Mouse (Mus musculus): ENCODE measurements at regions not wholly inside any gene's neighbourhood (a gene's known extent, or its start where the extent isn't known, plus 50 kb on each side); places are given as distances from the start of the nearest gene placed in this dataset.
A peak's percentile ranks its signal among the peaks of the same experiment; 100 is the strongest.

DNA sequence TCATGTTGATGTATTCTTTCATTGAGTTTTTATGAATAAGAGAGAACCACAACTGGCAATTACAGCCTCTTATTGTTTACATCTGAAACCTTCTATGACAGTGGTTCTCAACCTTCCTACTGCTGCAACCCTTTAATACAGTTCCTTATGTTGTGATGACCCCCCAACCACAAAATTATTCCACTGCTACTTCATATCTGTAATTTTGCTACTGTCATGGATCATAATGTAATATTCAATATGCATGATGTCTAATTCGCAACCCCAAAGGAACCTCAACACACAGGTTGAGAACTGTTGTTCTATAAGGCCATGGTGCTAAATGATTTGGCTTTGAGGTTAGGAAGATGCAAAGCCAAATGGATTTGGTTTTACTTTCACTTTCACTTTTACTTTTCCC, 227.9 kb upstream of the Zic4 start:
- no peak for TF ChIP-seq CTCF (conservative IDR thresholded peaks at IDR 0.05)
- no peak overlapping the region; the same call in 1 of the 2 replicates for H3K4me3 ChIP-seq
- peak overlapping the region; percentile 9; the same call in 1 of the 2 replicates for H3K27ac ChIP-seq
- no peak for DNase-seq (ENCODE audit: low spot score in 2 of 2)

DNA sequence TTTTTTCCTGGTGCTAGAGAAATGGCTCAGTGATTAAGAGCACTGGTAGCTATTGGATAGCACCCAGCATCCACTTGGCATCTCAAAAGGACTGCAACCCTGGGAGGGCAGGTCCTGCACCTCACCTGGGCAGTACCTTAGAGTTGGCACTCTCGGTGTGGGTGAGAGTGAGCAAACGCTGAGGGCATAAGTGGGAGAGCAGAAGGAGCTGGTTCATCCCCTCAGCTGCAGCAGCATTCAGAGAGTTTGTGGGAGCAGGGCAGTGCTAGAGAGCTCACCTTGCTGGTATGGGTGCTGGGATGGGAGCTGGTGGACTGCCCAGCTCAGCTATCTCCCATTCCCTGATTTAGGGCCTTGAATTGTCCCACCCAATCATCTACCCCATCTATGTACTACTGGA, 227.1 kb upstream of the Zic4 start:
- no peak overlapping the region for H3K4me3 ChIP-seq
- DNase-seq (ENCODE audit: low spot score in 2 of 2), result no peak
- H3K27ac ChIP-seq, result no peak overlapping the region
- TF ChIP-seq CTCF (conservative IDR thresholded peaks at IDR 0.05), result no peak

DNA sequence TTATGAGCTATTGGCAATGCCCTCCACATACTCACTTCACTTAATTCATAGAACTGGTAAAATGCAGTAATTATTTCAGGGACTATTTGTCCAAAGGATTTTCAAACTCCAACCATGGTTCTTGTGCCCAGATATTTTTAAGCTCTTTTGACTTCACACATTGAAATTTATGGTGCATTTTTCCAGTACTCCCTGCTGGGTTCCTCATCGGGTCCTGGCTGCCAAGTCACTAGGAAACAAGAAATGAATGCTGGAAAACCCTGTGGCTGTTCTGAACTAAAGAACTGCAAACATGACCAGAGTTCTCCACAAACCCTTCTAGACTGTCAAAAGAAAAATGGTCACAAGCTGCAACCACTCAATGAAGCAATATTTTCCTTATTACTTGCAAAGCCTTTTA, 221.6 kb upstream of the Zic4 start:
- DNase-seq (ENCODE audit: low spot score in 2 of 2), result no peak
- no peak overlapping the region for H3K27ac ChIP-seq
- no peak overlapping the region for H3K4me3 ChIP-seq
- TF ChIP-seq CTCF (conservative IDR thresholded peaks at IDR 0.05), result no peak

DNA sequence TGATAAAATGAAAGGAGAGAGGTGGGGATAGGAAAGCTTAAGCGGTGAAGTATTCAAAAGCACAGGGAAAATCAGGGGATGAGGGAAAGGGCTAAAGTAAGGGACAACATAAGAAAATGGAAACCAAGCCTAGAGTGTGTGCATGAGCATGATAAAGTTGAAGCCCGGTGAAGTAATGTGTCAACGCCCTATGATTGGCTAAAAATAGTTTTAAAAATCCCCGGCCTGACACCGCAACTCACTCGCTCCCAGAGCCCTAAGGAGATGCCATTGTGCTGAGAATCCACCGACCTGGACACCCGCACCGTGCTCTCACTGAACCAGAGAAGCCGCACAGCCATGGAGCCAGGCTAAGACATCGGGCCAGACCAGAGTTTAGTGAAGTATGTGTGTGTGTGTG, 210.3 kb upstream of the Zic4 start:
- TF ChIP-seq CTCF (conservative IDR thresholded peaks at IDR 0.05), result no peak
- no peak for DNase-seq (ENCODE audit: low spot score in 2 of 2)
- H3K4me3 ChIP-seq, result no peak overlapping the region
- no peak overlapping the region for H3K27ac ChIP-seq

DNA sequence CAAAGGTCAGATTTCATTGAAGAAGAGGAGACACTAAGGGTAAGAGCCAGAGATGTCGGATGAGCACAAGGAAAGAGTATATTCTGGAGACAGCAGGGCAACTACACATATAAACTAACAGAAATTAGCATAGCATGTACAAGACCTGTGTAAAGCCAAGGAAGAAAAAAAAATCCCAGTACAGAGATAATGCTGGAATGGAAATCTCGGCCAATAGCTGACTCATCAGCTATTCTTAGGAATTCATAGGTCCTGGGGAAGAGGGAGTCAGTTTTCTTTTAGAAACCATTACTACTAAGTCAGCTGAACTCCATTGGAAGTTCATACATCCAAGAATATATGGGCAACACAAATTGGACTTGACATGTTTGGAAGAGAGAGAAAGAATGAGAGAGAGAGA, 202.9 kb upstream of the Zic4 start:
- no peak for TF ChIP-seq CTCF (conservative IDR thresholded peaks at IDR 0.05)
- no peak for DNase-seq (ENCODE audit: low spot score in 2 of 2)
- H3K4me3 ChIP-seq, result no peak overlapping the region
- H3K27ac ChIP-seq, result no peak overlapping the region

DNA sequence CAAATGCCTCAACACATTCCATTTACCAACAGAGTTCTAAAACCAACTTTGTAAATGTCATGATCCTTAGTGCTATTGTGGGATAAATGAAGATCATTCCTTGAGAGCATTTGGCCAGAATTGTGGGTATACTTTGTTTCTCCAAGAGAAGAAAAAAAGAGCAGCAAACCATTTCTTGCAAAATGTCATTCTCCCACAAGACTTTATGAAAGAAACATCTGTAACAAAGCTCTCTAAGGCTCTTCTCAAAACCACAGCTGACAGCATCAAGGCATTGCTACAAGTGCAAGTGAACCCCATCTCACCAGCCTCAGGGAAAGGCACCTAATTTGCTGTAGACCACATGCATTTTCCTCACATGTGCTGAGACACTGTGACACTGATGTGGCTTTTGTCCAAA, 194.3 kb upstream of the Zic4 start:
- Histone ChIP-seq H3K4me3 (no peak overlapping the region), H3K27ac (no peak overlapping the region)
- no peak for DNase-seq (ENCODE audit: low spot score in 2 of 2)
- TF ChIP-seq CTCF (conservative IDR thresholded peaks at IDR 0.05), result no peak

DNA sequence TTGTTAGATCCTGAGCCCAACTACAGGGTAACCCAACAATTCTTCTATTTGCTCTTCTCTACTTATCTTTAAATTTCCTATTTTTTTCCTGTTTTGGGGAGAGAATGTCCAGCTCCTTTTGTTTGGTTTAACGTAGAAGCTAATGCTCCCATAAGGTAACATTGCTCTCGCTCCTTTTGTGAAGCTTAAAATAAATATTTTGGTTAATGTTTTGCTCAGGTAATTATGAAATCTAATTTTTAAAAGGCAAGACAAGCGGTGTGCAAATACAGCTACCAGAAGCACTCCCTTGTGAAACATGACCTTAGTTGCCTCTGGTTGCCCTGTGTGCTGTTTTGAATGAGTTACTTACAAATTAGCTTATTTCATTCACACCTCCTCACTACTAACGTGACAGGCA, 169.0 kb upstream of the Zic4 start:
- no peak for DNase-seq (ENCODE audit: low spot score in 2 of 2)
- H3K27ac ChIP-seq, result no peak overlapping the region
- H3K4me3 ChIP-seq, result no peak overlapping the region
- no peak for TF ChIP-seq CTCF (conservative IDR thresholded peaks at IDR 0.05)

DNA sequence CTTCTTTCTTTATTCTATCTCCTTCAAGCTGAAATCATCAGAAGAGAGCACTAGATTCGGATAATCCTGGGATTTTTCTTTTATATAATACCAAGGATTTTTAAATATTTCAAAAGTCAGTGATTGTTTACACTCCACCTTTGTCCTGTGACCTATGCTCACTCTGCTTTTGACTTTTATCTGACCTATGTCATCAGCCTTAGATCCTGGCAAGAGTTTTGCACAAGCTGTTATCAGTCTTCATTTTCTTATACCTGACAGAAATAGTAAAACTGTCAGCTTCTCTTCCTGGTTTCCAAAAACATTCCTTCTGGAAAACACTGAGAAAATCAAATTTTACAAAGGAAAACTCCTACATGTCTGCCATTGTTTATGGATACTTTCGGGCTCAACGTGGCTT, 168.3 kb upstream of the Zic4 start:
- no peak for DNase-seq (ENCODE audit: low spot score in 2 of 2)
- no peak overlapping the region for H3K4me3 ChIP-seq
- no peak overlapping the region for H3K27ac ChIP-seq
- TF ChIP-seq CTCF (conservative IDR thresholded peaks at IDR 0.05), result no peak

DNA sequence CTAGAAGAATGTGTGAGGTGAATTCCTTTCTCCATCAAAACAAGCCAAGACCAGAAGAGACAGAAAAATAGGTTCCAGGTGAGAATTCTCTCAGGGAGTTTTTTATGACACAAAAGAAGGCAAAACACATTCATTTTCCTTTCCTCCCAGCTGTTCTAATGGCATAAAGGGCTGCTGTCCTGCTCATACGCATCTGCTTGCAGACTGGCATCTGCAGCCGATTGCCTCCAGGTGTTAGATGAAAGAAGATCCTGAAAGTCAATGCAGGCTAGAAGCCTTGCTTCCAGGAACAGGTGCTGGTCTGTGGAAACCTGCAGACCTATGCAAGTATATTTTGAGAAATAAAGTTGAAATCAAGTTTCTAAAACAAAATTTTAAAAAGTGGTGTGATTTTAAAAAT, 154.9 kb upstream of the Zic4 start:
- TF ChIP-seq CTCF (conservative IDR thresholded peaks at IDR 0.05), result no peak
- Histone ChIP-seq H3K27ac (no peak overlapping the region), H3K4me3 (no peak overlapping the region)
- no peak for DNase-seq (ENCODE audit: low spot score in 2 of 2)

DNA sequence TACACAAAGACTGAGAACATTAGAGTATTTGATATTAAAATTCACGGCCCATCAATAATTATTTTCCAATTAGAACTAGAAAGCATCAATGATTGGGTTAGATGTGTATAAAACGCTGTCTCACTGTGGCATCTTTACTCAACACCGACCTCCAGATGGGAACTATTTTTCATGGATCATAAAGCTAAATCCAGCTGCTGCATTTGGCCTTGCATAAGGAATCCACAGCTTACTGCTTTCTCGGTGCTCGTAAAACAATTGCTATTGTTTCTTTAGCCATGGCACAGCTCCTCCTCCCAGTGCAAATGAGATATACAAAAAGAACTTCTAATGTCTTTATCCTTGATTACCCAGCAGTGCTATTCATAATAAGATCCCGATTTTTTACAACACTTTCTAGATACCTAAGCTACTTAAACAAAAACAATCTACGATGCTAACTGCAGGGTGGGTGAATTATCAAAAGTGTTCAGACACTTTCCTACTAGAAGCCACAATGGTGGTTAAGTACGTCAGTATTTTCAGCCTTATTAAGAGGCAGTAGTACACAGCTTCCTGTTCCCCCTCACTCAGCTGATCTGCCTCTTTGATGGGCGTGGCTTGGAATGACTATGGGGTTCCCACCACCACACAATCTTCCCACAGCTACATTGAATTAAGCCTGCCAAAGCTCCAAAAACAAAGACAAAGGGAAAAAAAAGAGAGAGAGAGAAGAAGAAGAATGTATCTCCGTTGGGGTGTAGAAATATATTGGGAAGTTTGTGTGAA, 134.4 kb upstream of the Zic4 start:
- Histone ChIP-seq H3K4me3 (no peak overlapping the region), H3K27ac (no peak overlapping the region)
- DNase-seq (ENCODE audit: low spot score in 2 of 2), result no peak
- no peak for TF ChIP-seq CTCF (conservative IDR thresholded peaks at IDR 0.05)

DNA sequence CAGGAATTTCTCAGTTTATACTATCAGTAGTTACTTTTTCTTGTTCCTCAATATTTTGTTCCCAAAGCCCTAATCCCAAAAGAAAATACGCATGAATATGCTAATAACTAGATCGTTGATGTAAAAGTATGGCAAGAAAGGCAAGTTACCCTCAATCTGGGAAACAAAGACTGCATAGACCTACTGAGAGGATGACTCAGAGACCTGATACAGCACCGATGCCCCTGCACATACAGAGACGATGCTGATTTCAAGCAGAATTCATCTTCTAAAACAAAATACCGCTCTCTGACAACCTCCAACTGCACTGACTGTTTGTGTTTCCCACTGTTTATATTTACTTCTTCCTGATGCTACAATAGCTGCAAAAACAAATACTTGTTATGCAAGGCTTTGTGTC, 133.7 kb upstream of the Zic4 start:
- no peak overlapping the region for H3K4me3 ChIP-seq
- TF ChIP-seq CTCF (conservative IDR thresholded peaks at IDR 0.05), result no peak
- no peak for DNase-seq (ENCODE audit: low spot score in 2 of 2)
- H3K27ac ChIP-seq, result no peak overlapping the region

DNA sequence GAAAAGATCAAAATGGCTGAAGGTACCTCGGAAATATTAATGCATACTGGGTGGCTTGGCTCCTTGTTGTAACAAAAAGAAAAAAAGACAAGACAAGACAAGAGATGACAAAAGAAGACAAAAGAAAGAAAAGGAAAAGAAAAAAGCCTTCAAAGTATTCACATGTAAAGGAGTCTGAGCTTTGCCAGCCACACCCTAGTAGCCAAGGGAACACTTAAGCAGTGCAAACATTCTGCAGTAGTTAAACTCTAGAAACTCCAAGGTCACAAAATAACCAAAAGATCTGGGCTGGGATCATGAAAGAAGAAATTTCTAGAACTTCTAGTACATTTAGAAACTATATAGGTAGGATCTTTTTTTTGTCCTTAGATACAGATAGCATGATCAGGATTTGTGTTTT, 108.3 kb upstream of the Zic4 start:
- DNase-seq (ENCODE audit: low spot score in 2 of 2), result no peak
- TF ChIP-seq CTCF (conservative IDR thresholded peaks at IDR 0.05), result no peak
- Histone ChIP-seq H3K4me3 (no peak overlapping the region), H3K27ac (no peak overlapping the region)

DNA sequence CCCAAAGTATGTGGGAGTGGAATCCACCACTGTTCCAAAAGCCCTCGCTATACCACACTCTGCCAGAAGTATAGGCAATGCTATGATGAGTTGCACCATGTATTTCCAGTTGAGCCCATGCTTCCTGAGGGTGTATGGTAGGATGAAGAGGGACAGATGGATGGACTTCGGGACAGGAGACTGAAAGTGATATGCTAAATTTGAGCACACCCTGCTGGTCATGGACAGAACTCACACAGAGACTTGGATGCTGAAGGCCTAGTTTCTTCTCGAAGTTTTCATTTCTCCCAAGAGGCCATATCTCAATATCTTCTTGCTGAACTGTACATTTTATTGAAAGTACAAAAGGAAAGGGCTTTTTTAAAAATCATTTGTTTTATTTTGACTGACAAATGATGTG, 70.9 kb upstream of the Zic4 start:
- no peak overlapping the region for H3K27ac ChIP-seq
- no peak for DNase-seq (ENCODE audit: low spot score in 2 of 2)
- no peak overlapping the region for H3K4me3 ChIP-seq
- peak; percentile 48 for TF ChIP-seq CTCF (conservative IDR thresholded peaks at IDR 0.05)

Measured in layer of hippocampus, adult 2 months (tissue).